Mouse (Mus musculus) heart, adult 2 months (tissue): ENCODE results near the gene Gpx1.

Source experiments
- CTCF ChIP-seq: fragments of 200-600 bp; IDR thresholded peaks from 2 replicates; pipeline ENCODE4 v1.8.1; 2022; ENCODE audit warnings: antibody characterized with exemption, mild to moderate bottlenecking, moderate library complexity
- POLR2A ChIP-seq: fragments of 200-500 bp; IDR thresholded peaks from 2 replicates; pipeline ENCODE4 v1.6.1; 2011; ENCODE audit warnings: mild to moderate bottlenecking, low read depth, low read length, control low read depth; ENCODE audit not compliant: insufficient read depth

- TF ChIP-seq POLR2A, result no peak
- TF ChIP-seq CTCF, result no peak
Observed at GRCm38 (mm10) chr9:108306571-108306980, 32.1 kb upstream of the Gpx1 start.
